Mouse (Mus musculus) liver, embryonic 16.5 days (tissue): ENCODE results near the gene E2f7. TPM values are rescaled to one million over a fixed set of nuclear protein-coding genes. Genes with fewer than 3 reads are reported as not detected.
"Not testable (repeated sequence)": the region's sequence is repeated elsewhere in the genome, so short reads cannot be mapped to it uniquely, and the experiment has no call there.

Experiments
- ATAC-seq: fragments of 200-750 bp; cut with Nextera tagmentation; 2 replicates; pipeline ENCODE4 v1.8.0; 2017; ENCODE audit warnings: low read depth, mild to moderate bottlenecking, moderate number of reproducible peaks, moderate library complexity
- H3K27ac ChIP-seq: fragments of 300-500 bp; sonication (generic); 2 replicates; pipeline ENCODE4 v1.5.1; 2014; ENCODE audit warnings: mild to moderate bottlenecking, low read length
- H3K27me3 ChIP-seq: fragments of 300-500 bp; sonication (generic); 2 replicates; pipeline ENCODE4 v1.6.1; 2014; ENCODE audit warnings: low read depth, low read length, mixed read lengths; ENCODE audit not compliant: control insufficient read depth, insufficient read depth
- H3K36me3 ChIP-seq: fragments of 300-500 bp; sonication (generic); 2 replicates; pipeline ENCODE4 v1.6.1; 2014; ENCODE audit warnings: mild to moderate bottlenecking; ENCODE audit not compliant: control insufficient read depth, insufficient read depth
- H3K4me1 ChIP-seq: fragments of 300-500 bp; sonication (generic); 2 replicates; pipeline ENCODE4 v1.6.1; 2014; ENCODE audit warnings: low read depth, low read length, mixed read lengths; ENCODE audit not compliant: control insufficient read depth
- H3K4me2 ChIP-seq: fragments of 300-500 bp; sonication (generic); 2 replicates; pipeline ENCODE4 v1.6.1; 2014; ENCODE audit warnings: low read depth, low read length, mixed read lengths
- H3K4me3 ChIP-seq: fragments of 300-500 bp; sonication (generic); 2 replicates; pipeline ENCODE4 v1.5.1; 2014; ENCODE audit warnings: low read depth, mild to moderate bottlenecking, low read length
- H3K9ac ChIP-seq: fragments of 300-500 bp; sonication (generic); 2 replicates; pipeline ENCODE4 v1.6.1; 2014; ENCODE audit warnings: low read depth, low read length
- H3K9me3 ChIP-seq: fragments of 300-500 bp; sonication (generic); replicated peaks from 2 replicates; pipeline ENCODE4 v1.6.1; 2016; ENCODE audit warnings: low read length; ENCODE audit not compliant: control insufficient read depth
- WGBS: fragments of 180-500 bp; shearing (Covaris S2); extraction: QIAGEN DNeasy Blood & Tissue Kit; methylation state at CpG from one replicate; pipeline ENCODE4 v1.1.7; 2014; ENCODE audit not compliant: insufficient replicate concordance; 5-methylcytosine and 5-hydroxymethylcytosine counted together
- polyA plus RNA-seq: library from polyadenylated mRNA; unstranded; fragments of >200 nt; fragmentation: Nextera tagmentation; extraction: Ambion mirVana; gene quantifications from 2 replicates; pipeline ENCODE4 v1.2.1, GENCODE M21; 2015

The E2f7 gene
- polyA plus RNA-seq, 1 experiment from 2014 or later: 7.8 TPM

- no peaks in the 10 kb centered on the region for H3K9me3 ChIP-seq
- peaks cover 9% of the 10 kb centered on the region for H3K36me3 ChIP-seq
- no peak overlapping the region for H3K9ac ChIP-seq
- H3K4me1 ChIP-seq: peaks cover 8% of the 10 kb centered on the region
- ATAC-seq: no peak
- peaks cover 10% of the 10 kb centered on the region for H3K27me3 ChIP-seq
- H3K27ac ChIP-seq: no peak overlapping the region
- H3K4me3 ChIP-seq: no peak overlapping the region
- 74% methylated on average over 12 of the region's 12 CpGs for WGBS
- H3K4me2 ChIP-seq: no peak overlapping the region
Observed at GRCm38 (mm10) chr10:110744120-110744519, 1.1 kb upstream of the E2f7 start.

GRCm38 (mm10) chr10:110745640-110746032 is 397 bp downstream of the E2f7 start:
- Histone ChIP-seq H3K36me3 (peaks cover 17% of the 10 kb centered on the region), H3K4me1 (peaks cover 8% of the 10 kb centered on the region), H3K4me2 (peak overlapping the region; percentile 97), H3K4me3 (peak overlapping the region; percentile 94), H3K9ac (peak overlapping the region; percentile 90), H3K9me3 (no peaks in the 10 kb centered on the region), H3K27ac (peak overlapping the region; percentile 72), H3K27me3 (peaks cover 10% of the 10 kb centered on the region)
- peak; percentile 35 for ATAC-seq
- under 1% methylated on average over 22 of the region's 23 CpGs for WGBS

- Histone ChIP-seq H3K27ac (no peak overlapping the region), H3K4me3 (no peak overlapping the region), H3K4me1 (peaks cover 8% of the 10 kb centered on the region), H3K4me2 (no peak overlapping the region), H3K27me3 (peaks cover 2% of the 10 kb centered on the region; the same call in 1 of the 2 replicates), H3K9me3 (no peaks in the 10 kb centered on the region), H3K9ac (no peak overlapping the region), H3K36me3 (peaks cover 32% of the 10 kb centered on the region)
- 88% methylated on average over 9 of the region's 9 CpGs for WGBS
- no peak for ATAC-seq
Observed at GRCm38 (mm10) chr10:110749081-110749480, 3.8 kb downstream of the E2f7 start.

GRCm38 (mm10) chr10:110749510-110750305 is 4.5 kb downstream of the E2f7 start:
- Histone ChIP-seq H3K9ac (no peak overlapping the region), H3K36me3 (peaks cover 39% of the 10 kb centered on the region), H3K4me3 (no peak overlapping the region), H3K27me3 (0 out of 2 replicates have a peak, but pooled peaks cover 1% of the 10 kb centered on the region), H3K4me2 (no peak overlapping the region), H3K27ac (no peak overlapping the region), H3K9me3 (no peaks in the 10 kb centered on the region), H3K4me1 (peaks cover 7% of the 10 kb centered on the region)
- ATAC-seq: no peak
- WGBS: 89% methylated on average over 9 of the region's 9 CpGs

GRCm38 (mm10) chr10:110752849-110753248 is 7.6 kb downstream of the E2f7 start:
- ATAC-seq: no peak
- Histone ChIP-seq H3K27me3 (no peaks in the 10 kb centered on the region), H3K4me1 (no peaks in the 10 kb centered on the region), H3K9me3 (no peaks in the 10 kb centered on the region), H3K9ac (no peak overlapping the region), H3K36me3 (peaks cover 58% of the 10 kb centered on the region), H3K4me2 (no peak overlapping the region), H3K27ac (no peak overlapping the region), H3K4me3 (no peak overlapping the region)
- WGBS: 64% methylated on average over 3 of the region's 3 CpGs

GRCm38 (mm10) chr10:110755556-110755955 is 10.3 kb downstream of the E2f7 start:
- peaks cover 53% of the 10 kb centered on the region for H3K36me3 ChIP-seq
- no peaks in the 10 kb centered on the region for H3K9me3 ChIP-seq
- no peak overlapping the region for H3K27ac ChIP-seq
- H3K27me3 ChIP-seq: no peaks in the 10 kb centered on the region
- ATAC-seq: no peak
- no peaks in the 10 kb centered on the region for H3K4me1 ChIP-seq
- H3K4me3 ChIP-seq: no peak overlapping the region
- no peak overlapping the region for H3K4me2 ChIP-seq
- 91% methylated on average over 10 of the region's 10 CpGs for WGBS
- H3K9ac ChIP-seq: no peak overlapping the region

GRCm38 (mm10) chr10:110756271-110756793 is 11.1 kb downstream of the E2f7 start:
- Histone ChIP-seq H3K36me3 (peaks cover 59% of the 10 kb centered on the region), H3K4me1 (no peaks in the 10 kb centered on the region), H3K9ac (no peak overlapping the region), H3K27ac (no peak overlapping the region), H3K9me3 (no peaks in the 10 kb centered on the region), H3K27me3 (no peaks in the 10 kb centered on the region), H3K4me2 (no peak overlapping the region), H3K4me3 (no peak overlapping the region)
- WGBS: 83% methylated on average over 7 of the region's 7 CpGs
- ATAC-seq: no peak

GRCm38 (mm10) chr10:110760552-110760951 is 15.3 kb downstream of the E2f7 start:
- H3K4me1 ChIP-seq, H3K27ac ChIP-seq, H3K27me3 ChIP-seq, H3K9ac ChIP-seq, H3K9me3 ChIP-seq, H3K4me3 ChIP-seq, H3K4me2 ChIP-seq: not testable (repeated sequence)
- ATAC-seq: 0 out of 2 replicates have a peak, but pooled peaks have one; percentile 30
- H3K36me3 ChIP-seq: peaks cover 70% of the 10 kb centered on the region
- WGBS: 53% methylated on average over 7 of the region's 12 CpGs

- WGBS: 87% methylated on average over 16 of the region's 16 CpGs
- Histone ChIP-seq H3K4me3 (no peak overlapping the region), H3K27me3 (no peaks in the 10 kb centered on the region), H3K9ac (no peak overlapping the region), H3K36me3 (peaks cover 72% of the 10 kb centered on the region), H3K27ac (no peak overlapping the region), H3K9me3 (no peaks in the 10 kb centered on the region), H3K4me2 (no peak overlapping the region), H3K4me1 (no peaks in the 10 kb centered on the region)
- ATAC-seq: no peak
Observed at GRCm38 (mm10) chr10:110762134-110762884, 17.1 kb downstream of the E2f7 start.
